Mouse (Mus musculus): Measurements from ENCODE around the gene Rdh5.

Gene Rdh5

GRCm38 (mm10) chr10:128904812-128905211 lies 17.9 kb downstream of the Rdh5 start:
- DNase-seq (ENCODE audit: low read depth), result no peak

GRCm38 (mm10) chr10:128902409-128902988 lies 20.2 kb downstream of the Rdh5 start:
- no peak for DNase-seq (ENCODE audit: low read depth)

GRCm38 (mm10) chr10:128901409-128901808 lies 21.3 kb downstream of the Rdh5 start:
- no peak for DNase-seq (ENCODE audit: low read depth)

- no peak for DNase-seq (ENCODE audit: low read depth)
Measured at GRCm38 (mm10) chr10:128900698-128901097, 22.0 kb downstream of the Rdh5 start, which contains the start of gene Cd63. TSS of gene Cd63 (plus strand) at chr10:128900989.

GRCm38 (mm10) chr10:128899759-128900490 lies 22.8 kb downstream of the Rdh5 start:
- DNase-seq (ENCODE audit: low read depth), result no peak

- DNase-seq (ENCODE audit: low read depth), result no peak
Measured at GRCm38 (mm10) chr10:128897501-128897900, 25.2 kb downstream of the Rdh5 start.

- DNase-seq (ENCODE audit: low read depth), result no peak
Measured at GRCm38 (mm10) chr10:128896807-128897206, 25.9 kb downstream of the Rdh5 start.

GRCm38 (mm10) chr10:128895952-128896693 lies 26.6 kb downstream of the Rdh5 start:
- no peak for DNase-seq (ENCODE audit: low read depth)

- peak; percentile 91 for DNase-seq (ENCODE audit: low read depth)
Measured at GRCm38 (mm10) chr10:128895437-128895836, 27.3 kb downstream of the Rdh5 start.

GRCm38 (mm10) chr10:128892246-128892645 lies 30.4 kb downstream of the Rdh5 start:
- no peak for DNase-seq (ENCODE audit: low read depth)

GRCm38 (mm10) chr10:128891296-128892094 lies 31.2 kb downstream of the Rdh5 start, which contains the start of gene Gdf11:
TSS of gene Gdf11 (minus strand) at chr10:128891718.
- DNase-seq (ENCODE audit: low read depth), result no peak

GRCm38 (mm10) chr10:128890383-128891295 lies 32.0 kb downstream of the Rdh5 start:
- no peak for DNase-seq (ENCODE audit: low read depth)

GRCm38 (mm10) chr10:128889846-128890245 lies 32.8 kb downstream of the Rdh5 start:
- no peak for DNase-seq (ENCODE audit: low read depth)

GRCm38 (mm10) chr10:128888941-128889827 lies 33.5 kb downstream of the Rdh5 start:
- DNase-seq (ENCODE audit: low read depth), result no peak

GRCm38 (mm10) chr10:128882067-128882466 lies 40.6 kb downstream of the Rdh5 start:
- DNase-seq (ENCODE audit: low read depth), result no peak

GRCm38 (mm10) chr10:128878811-128879210 lies 43.9 kb downstream of the Rdh5 start:
- DNase-seq (ENCODE audit: low read depth), result no peak

- DNase-seq (ENCODE audit: low read depth), result no peak
Measured at GRCm38 (mm10) chr10:128878291-128878690, 44.4 kb downstream of the Rdh5 start.

- DNase-seq (ENCODE audit: low read depth), result no peak
Measured at GRCm38 (mm10) chr10:128870341-128870740, 52.3 kb downstream of the Rdh5 start.

GRCm38 (mm10) chr10:128866518-128866917 lies 56.2 kb downstream of the Rdh5 start:
- DNase-seq (ENCODE audit: low read depth), result no peak

GRCm38 (mm10) chr10:128866042-128866441 lies 56.6 kb downstream of the Rdh5 start:
- DNase-seq (ENCODE audit: low read depth), result no peak

Measured in c-Kit-positive CD71-negative TER-119-negative erythroid progenitor cells, embryonic 14.5 days (primary cell).